Mouse (Mus musculus) E14TG2a.4 (cell line): Measurements from ENCODE around the gene Pop7.

Experiments
- CTCF ChIP-seq: conservative IDR thresholded peaks from 2 replicates; pipeline ENCODE4 v1.5.1; 2014; ENCODE audit warnings: low read length
- POU5F1 ChIP-seq: IDR thresholded peaks from 2 replicates; pipeline ENCODE4 v1.6.1; 2014; ENCODE audit warnings: low read length, borderline replicate concordance

DNA sequence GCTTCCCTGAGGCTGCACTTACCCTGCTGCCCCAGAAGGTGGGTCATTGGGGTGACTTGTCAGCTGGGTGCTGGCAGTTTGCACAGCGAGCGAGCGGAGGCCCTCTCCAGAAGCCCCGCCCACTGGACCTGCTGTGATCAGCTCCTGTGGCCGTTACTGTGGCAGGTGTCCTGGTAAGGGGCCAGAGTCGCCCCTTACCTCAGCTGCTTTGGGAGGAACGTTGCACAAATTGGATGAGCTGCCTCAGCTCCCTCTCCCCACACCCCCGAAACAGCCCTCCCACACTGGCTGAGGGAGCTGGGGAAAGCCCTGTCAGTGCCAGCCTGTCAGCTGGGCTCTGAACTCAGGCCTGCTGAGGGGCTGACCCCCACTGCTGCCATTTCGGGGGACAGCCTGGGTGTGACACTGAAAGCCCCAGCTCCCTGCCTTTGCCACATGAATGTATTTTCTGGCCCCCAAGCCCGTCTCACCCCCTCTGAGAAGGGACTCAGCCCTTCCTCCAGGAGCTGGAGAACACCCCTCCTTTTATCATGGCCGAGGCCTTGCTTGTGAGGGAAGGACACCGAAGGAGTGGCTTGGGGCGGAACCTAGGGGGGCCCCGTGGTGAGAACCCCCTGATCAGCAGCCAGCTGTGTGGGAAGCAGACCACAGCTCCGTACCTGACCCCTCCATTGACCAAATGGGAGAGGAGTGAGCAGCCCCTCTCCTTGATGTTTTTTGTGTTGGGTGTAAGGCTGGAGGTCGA, 24.0 kb upstream of the Pop7 start:
- TF ChIP-seq CTCF: no peak
- TF ChIP-seq POU5F1: no peak
